Mouse (Mus musculus): ENCODE measurements at regions not wholly inside any gene's neighbourhood (a gene's known extent, or its start where the extent isn't known, plus 50 kb on each side); places are given as distances from the start of the nearest gene placed in this dataset.

- no peak overlapping the region for H3K4me3 ChIP-seq (ENCODE audit: low read depth, low read length)
- DNase-seq (ENCODE audit: low spot score): no peak
- H3K9me3 ChIP-seq (ENCODE audit: control insufficient read depth, low read length): no peaks in the 10 kb centered on the region
- H3K27ac ChIP-seq (ENCODE audit: low read depth): no peak overlapping the region
- H3K9ac ChIP-seq (ENCODE audit: low read length): no peak overlapping the region
- ATAC-seq (replicated peaks; ENCODE audit: low FRiP score, low TSS enrichment, low read depth): no peak
- no peaks in the 10 kb centered on the region for H3K36me3 ChIP-seq (ENCODE audit: control insufficient read depth, insufficient read depth, low read length)
- WGBS: 80% methylated on average over 6 of the region's 6 CpGs
- H3K4me1 ChIP-seq (replicated peaks; ENCODE audit: control insufficient read depth, insufficient read depth, low read length): no peaks in the 10 kb centered on the region
- no peaks in the 10 kb centered on the region for H3K27me3 ChIP-seq (replicated peaks; ENCODE audit: control insufficient read depth, insufficient read depth, low read length)
- H3K4me2 ChIP-seq (ENCODE audit: low read length): no peak overlapping the region
Observed at GRCm38 (mm10) chr1:56344952-56345351, 292.3 kb downstream of the Hsfy2 start.

DNA sequence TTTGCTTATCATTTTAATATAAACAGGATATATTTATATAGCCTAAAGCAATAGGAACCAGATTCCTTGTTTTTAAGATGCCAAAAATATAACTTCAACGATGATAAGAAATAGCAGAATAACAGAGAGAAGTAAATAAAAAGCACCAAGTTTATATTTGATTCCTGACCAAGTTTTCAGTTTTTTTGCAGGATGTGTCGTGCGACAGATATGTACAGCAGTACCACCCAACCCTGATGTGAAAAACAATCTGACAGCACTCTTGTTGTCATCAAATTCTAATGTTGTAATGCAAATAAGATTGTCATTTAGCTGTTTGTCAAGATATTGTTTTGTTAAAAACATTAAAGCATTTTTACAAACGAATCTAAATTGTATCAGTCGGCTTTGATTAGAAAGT lies 309.9 kb downstream of the Hsfy2 start:
- no peaks in the 10 kb centered on the region for H3K4me1 ChIP-seq (replicated peaks; ENCODE audit: control insufficient read depth, insufficient read depth, low read length)
- ATAC-seq (replicated peaks; ENCODE audit: low FRiP score, low TSS enrichment, low read depth) (no peak), DNase-seq (ENCODE audit: low spot score) (no peak)
- no peak overlapping the region for H3K27ac ChIP-seq (ENCODE audit: low read depth)
- no peak overlapping the region for H3K4me3 ChIP-seq (ENCODE audit: low read depth, low read length)
- no peaks in the 10 kb centered on the region for H3K36me3 ChIP-seq (ENCODE audit: control insufficient read depth, insufficient read depth, low read length)
- H3K27me3 ChIP-seq (replicated peaks; ENCODE audit: control insufficient read depth, insufficient read depth, low read length): no peaks in the 10 kb centered on the region
- no peaks in the 10 kb centered on the region for H3K9me3 ChIP-seq (ENCODE audit: control insufficient read depth, low read length)
- no peak overlapping the region for H3K4me2 ChIP-seq (ENCODE audit: low read length)
- no peak overlapping the region for H3K9ac ChIP-seq (ENCODE audit: low read length)
- 81% methylated on average over 5 of the region's 5 CpGs for whole genome bisulfite sequencing

- H3K36me3 ChIP-seq (ENCODE audit: control insufficient read depth, insufficient read depth, low read length): no peaks in the 10 kb centered on the region
- no peaks in the 10 kb centered on the region for H3K9me3 ChIP-seq (ENCODE audit: control insufficient read depth, low read length)
- H3K4me3 ChIP-seq (ENCODE audit: low read depth, low read length): no peak overlapping the region
- H3K27me3 ChIP-seq (replicated peaks; ENCODE audit: control insufficient read depth, insufficient read depth, low read length): no peaks in the 10 kb centered on the region
- 62% methylated on average over 3 of the region's 3 CpGs for whole genome bisulfite sequencing
- H3K4me2 ChIP-seq (ENCODE audit: low read length): no peak overlapping the region
- DNase-seq (ENCODE audit: low spot score) (no peak), ATAC-seq (replicated peaks; ENCODE audit: low FRiP score, low TSS enrichment, low read depth) (no peak)
- no peaks in the 10 kb centered on the region for H3K4me1 ChIP-seq (replicated peaks; ENCODE audit: control insufficient read depth, insufficient read depth, low read length)
- no peak overlapping the region for H3K9ac ChIP-seq (ENCODE audit: low read length)
- no peak overlapping the region for H3K27ac ChIP-seq (ENCODE audit: low read depth)
Observed at GRCm38 (mm10) chr1:56308586-56308985, 328.6 kb downstream of the Hsfy2 start.

- no peak for ATAC-seq (replicated peaks; ENCODE audit: low FRiP score, low TSS enrichment, low read depth)
- Histone ChIP-seq H3K4me3 (ENCODE audit: low read depth, low read length) (no peak overlapping the region), H3K9me3 (ENCODE audit: control insufficient read depth, low read length) (no peaks in the 10 kb centered on the region), H3K36me3 (ENCODE audit: control insufficient read depth, insufficient read depth, low read length) (no peaks in the 10 kb centered on the region), H3K4me1 (replicated peaks; ENCODE audit: control insufficient read depth, insufficient read depth, low read length) (0 out of 2 replicates have a peak, but pooled peaks cover 5% of the 10 kb centered on the region), H3K9ac (ENCODE audit: low read length) (no peak overlapping the region), H3K27me3 (replicated peaks; ENCODE audit: control insufficient read depth, insufficient read depth, low read length) (no peaks in the 10 kb centered on the region), H3K4me2 (ENCODE audit: low read length) (no peak overlapping the region), H3K27ac (ENCODE audit: low read depth) (no peak overlapping the region)
- WGBS: 61% methylated on average over 2 of the region's 2 CpGs
- DNase-seq (ENCODE audit: low spot score): no peak
Observed at GRCm38 (mm10) chr1:56294391-56294790, 342.8 kb downstream of the Hsfy2 start.

GRCm38 (mm10) chr1:56289748-56290147 lies 347.5 kb downstream of the Hsfy2 start:
- H3K4me3 ChIP-seq (ENCODE audit: low read depth, low read length): no peak overlapping the region
- 0 out of 2 replicates have a peak, but pooled peaks cover 6% of the 10 kb centered on the region for H3K4me1 ChIP-seq (replicated peaks; ENCODE audit: control insufficient read depth, insufficient read depth, low read length)
- no peaks in the 10 kb centered on the region for H3K36me3 ChIP-seq (ENCODE audit: control insufficient read depth, insufficient read depth, low read length)
- H3K27me3 ChIP-seq (replicated peaks; ENCODE audit: control insufficient read depth, insufficient read depth, low read length): no peaks in the 10 kb centered on the region
- ATAC-seq (replicated peaks; ENCODE audit: low FRiP score, low TSS enrichment, low read depth) (no peak), DNase-seq (ENCODE audit: low spot score) (no peak)
- H3K9me3 ChIP-seq (ENCODE audit: control insufficient read depth, low read length): no peaks in the 10 kb centered on the region
- no peak overlapping the region for H3K4me2 ChIP-seq (ENCODE audit: low read length)
- whole genome bisulfite sequencing: 44% methylated on average over 1 of the region's 1 CpGs
- no peak overlapping the region for H3K27ac ChIP-seq (ENCODE audit: low read depth)
- no peak overlapping the region for H3K9ac ChIP-seq (ENCODE audit: low read length)

DNA sequence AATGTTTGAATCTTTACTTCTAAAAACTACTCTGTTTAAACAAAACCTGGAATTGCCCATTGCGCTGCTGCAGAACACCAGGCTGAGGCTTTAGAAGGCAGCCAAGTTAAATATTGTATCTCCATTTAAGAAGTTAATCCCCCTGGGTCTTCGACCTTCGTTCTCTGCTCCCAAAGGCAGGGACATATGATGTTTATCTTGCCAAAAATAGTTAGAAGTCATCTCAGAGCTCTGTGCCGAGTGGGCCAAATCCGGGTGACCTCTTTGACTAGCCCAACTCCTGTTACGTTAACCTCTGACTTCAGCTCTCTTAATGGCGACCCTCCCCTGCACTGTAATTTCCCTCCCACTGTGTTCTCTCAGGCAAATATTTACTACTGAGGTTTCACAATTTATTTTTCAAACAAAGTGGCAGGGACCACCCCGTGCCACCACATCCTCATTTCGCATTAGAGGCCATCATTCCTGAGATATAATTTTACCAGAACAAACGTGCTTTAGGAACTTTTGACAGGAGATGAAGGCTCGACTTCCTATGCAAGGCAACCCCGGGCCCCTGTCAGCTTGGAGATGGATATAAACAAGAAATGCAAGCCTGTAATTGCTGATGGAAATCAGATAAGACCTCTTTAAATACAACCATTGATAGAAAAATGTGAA lies 350.7 kb downstream of the Hsfy2 start:
- H3K36me3 ChIP-seq (ENCODE audit: control insufficient read depth, insufficient read depth, low read length): no peaks in the 10 kb centered on the region
- no peaks in the 10 kb centered on the region for H3K9me3 ChIP-seq (ENCODE audit: control insufficient read depth, low read length)
- 17% methylated on average over 12 of the region's 12 CpGs for WGBS
- H3K4me3 ChIP-seq (ENCODE audit: low read depth, low read length): no peak overlapping the region
- H3K4me1 ChIP-seq (replicated peaks; ENCODE audit: control insufficient read depth, insufficient read depth, low read length): 0 out of 2 replicates have a peak, but pooled peaks cover 6% of the 10 kb centered on the region
- no peak for DNase-seq (ENCODE audit: low spot score)
- H3K4me2 ChIP-seq (ENCODE audit: low read length): no peak overlapping the region
- no peak for ATAC-seq (replicated peaks; ENCODE audit: low FRiP score, low TSS enrichment, low read depth)
- H3K9ac ChIP-seq (ENCODE audit: low read length): no peak overlapping the region
- H3K27me3 ChIP-seq (replicated peaks; ENCODE audit: control insufficient read depth, insufficient read depth, low read length): no peaks in the 10 kb centered on the region
- no peak overlapping the region for H3K27ac ChIP-seq (ENCODE audit: low read depth)

- Histone ChIP-seq H3K4me1 (replicated peaks; ENCODE audit: control insufficient read depth, insufficient read depth, low read length) (no peaks in the 10 kb centered on the region), H3K9me3 (ENCODE audit: control insufficient read depth, low read length) (no peaks in the 10 kb centered on the region), H3K4me2 (ENCODE audit: low read length) (no peak overlapping the region), H3K36me3 (ENCODE audit: control insufficient read depth, insufficient read depth, low read length) (no peaks in the 10 kb centered on the region), H3K4me3 (ENCODE audit: low read depth, low read length) (no peak overlapping the region), H3K27me3 (replicated peaks; ENCODE audit: control insufficient read depth, insufficient read depth, low read length) (no peaks in the 10 kb centered on the region), H3K27ac (ENCODE audit: low read depth) (no peak overlapping the region), H3K9ac (ENCODE audit: low read length) (no peak overlapping the region)
- ATAC-seq (replicated peaks; ENCODE audit: low FRiP score, low TSS enrichment, low read depth) (no peak), DNase-seq (ENCODE audit: low spot score) (no peak)
- 77% methylated on average over 2 of the region's 2 CpGs for WGBS
Observed at GRCm38 (mm10) chr1:56261708-56262107, 375.5 kb downstream of the Hsfy2 start.

- ATAC-seq (replicated peaks; ENCODE audit: low FRiP score, low TSS enrichment, low read depth) (no peak), DNase-seq (ENCODE audit: low spot score) (no peak)
- no peaks in the 10 kb centered on the region for H3K27me3 ChIP-seq (replicated peaks; ENCODE audit: control insufficient read depth, insufficient read depth, low read length)
- 68% methylated on average over 2 of the region's 2 CpGs for WGBS
- H3K4me2 ChIP-seq (ENCODE audit: low read length): no peak overlapping the region
- H3K4me3 ChIP-seq (ENCODE audit: low read depth, low read length): no peak overlapping the region
- no peaks in the 10 kb centered on the region for H3K4me1 ChIP-seq (replicated peaks; ENCODE audit: control insufficient read depth, insufficient read depth, low read length)
- H3K9ac ChIP-seq (ENCODE audit: low read length): no peak overlapping the region
- H3K9me3 ChIP-seq (ENCODE audit: control insufficient read depth, low read length): no peaks in the 10 kb centered on the region
- H3K36me3 ChIP-seq (ENCODE audit: control insufficient read depth, insufficient read depth, low read length): no peaks in the 10 kb centered on the region
- H3K27ac ChIP-seq (ENCODE audit: low read depth): no peak overlapping the region
Observed at GRCm38 (mm10) chr1:56260759-56261158, 376.5 kb downstream of the Hsfy2 start.

DNA sequence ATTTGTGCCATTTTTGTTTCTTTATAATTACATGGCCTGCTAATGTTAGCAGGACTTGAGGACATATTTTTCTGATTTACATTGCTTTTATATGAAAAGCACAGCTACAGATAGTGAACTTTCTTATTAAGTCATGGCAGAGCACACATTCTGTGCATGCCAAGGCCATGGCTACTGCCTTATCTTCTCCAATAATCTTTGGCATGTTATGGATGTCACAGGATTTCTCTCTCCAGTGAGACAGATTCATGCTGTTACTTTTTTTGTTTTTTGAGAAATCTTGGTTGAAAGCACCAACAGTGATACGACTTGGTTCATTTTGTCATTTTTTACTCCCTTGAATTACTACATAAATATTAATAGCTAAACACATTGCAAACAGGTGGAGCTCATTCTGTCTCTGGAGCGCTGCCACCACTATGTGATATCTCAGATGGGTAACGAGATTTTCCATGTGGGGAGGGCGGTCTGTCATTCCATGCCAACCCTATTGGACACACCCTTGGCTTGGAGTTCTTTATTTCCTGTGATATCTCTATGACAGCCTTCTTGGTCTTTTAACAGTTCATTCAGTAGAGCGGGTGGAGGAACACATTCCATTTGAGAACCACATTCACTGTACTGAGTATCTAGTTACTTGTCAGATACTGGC lies 380.3 kb downstream of the Hsfy2 start:
- H3K4me2 ChIP-seq (ENCODE audit: low read length): no peak overlapping the region
- H3K9ac ChIP-seq (ENCODE audit: low read length): no peak overlapping the region
- no peaks in the 10 kb centered on the region for H3K9me3 ChIP-seq (ENCODE audit: control insufficient read depth, low read length)
- H3K36me3 ChIP-seq (ENCODE audit: control insufficient read depth, insufficient read depth, low read length): no peaks in the 10 kb centered on the region
- H3K4me3 ChIP-seq (ENCODE audit: low read depth, low read length): no peak overlapping the region
- DNase-seq (ENCODE audit: low spot score) (no peak), ATAC-seq (replicated peaks; ENCODE audit: low FRiP score, low TSS enrichment, low read depth) (no peak)
- H3K4me1 ChIP-seq (replicated peaks; ENCODE audit: control insufficient read depth, insufficient read depth, low read length): no peaks in the 10 kb centered on the region
- no peaks in the 10 kb centered on the region for H3K27me3 ChIP-seq (replicated peaks; ENCODE audit: control insufficient read depth, insufficient read depth, low read length)
- WGBS: 92% methylated on average over 5 of the region's 5 CpGs
- H3K27ac ChIP-seq (ENCODE audit: low read depth): no peak overlapping the region

Measured in intestine, embryonic 14.5 days (tissue).